Mouse (Mus musculus): ENCODE measurements around the gene Gm11011. TPM values are rescaled to one million over a fixed set of nuclear protein-coding genes. Genes with fewer than 3 reads are reported as not detected.

The Gm11011 gene
- polyA plus RNA-seq, 1 experiment from 2014 or later: not detected

- Histone ChIP-seq H3K9me3 (ENCODE audit: control insufficient read depth, low read length) (no peaks in the 10 kb centered on the region), H3K27me3 (ENCODE audit: control insufficient read depth, insufficient read depth, low read length) (no peaks in the 10 kb centered on the region), H3K27ac (ENCODE audit: low read depth, low read length) (no peak overlapping the region), H3K4me1 (replicated peaks; ENCODE audit: control insufficient read depth, insufficient read depth, low read length) (no peaks in the 10 kb centered on the region), H3K9ac (ENCODE audit: low read depth, low read length) (no peak overlapping the region), H3K36me3 (ENCODE audit: control insufficient read depth, insufficient read depth, low read length) (no peaks in the 10 kb centered on the region), H3K4me3 (ENCODE audit: low read depth, low read length) (no peak overlapping the region), H3K4me2 (replicated peaks; ENCODE audit: low read depth, low read length) (no peak overlapping the region)
- 81% methylated on average over 7 of the region's 7 CpGs for whole genome bisulfite sequencing
- DNase-seq (ENCODE audit: low spot score) (no peak), ATAC-seq (ENCODE audit: low FRiP score) (no peak)
Measured at GRCm38 (mm10) chr2:169577508-169578196, 9.9 kb downstream of the Gm11011 start.

DNA sequence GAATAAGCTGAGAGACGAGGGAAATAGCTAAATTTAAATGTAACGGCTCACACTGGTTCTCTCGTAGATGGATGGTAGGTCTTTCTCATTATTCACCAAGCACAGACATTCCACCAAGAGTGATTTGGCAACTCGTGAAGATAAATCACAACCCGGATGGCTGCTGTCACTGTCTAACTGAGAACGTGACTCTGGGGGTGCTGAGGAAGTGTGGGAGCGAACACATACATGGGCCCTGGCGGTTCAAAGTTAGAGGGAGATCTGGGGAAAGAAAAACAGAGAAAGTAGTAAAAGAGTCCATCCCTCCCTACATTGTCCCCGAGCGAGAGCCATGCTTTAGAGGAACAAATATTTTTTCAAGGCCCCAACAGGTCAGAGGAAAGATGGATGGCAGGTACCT, 17.5 kb downstream of the Gm11011 start:
- DNase-seq (ENCODE audit: low spot score): no peak
- no peaks in the 10 kb centered on the region for H3K36me3 ChIP-seq (ENCODE audit: control insufficient read depth, insufficient read depth, low read length)
- H3K4me2 ChIP-seq (replicated peaks; ENCODE audit: low read depth, low read length): no peak overlapping the region
- no peaks in the 10 kb centered on the region for H3K4me1 ChIP-seq (replicated peaks; ENCODE audit: control insufficient read depth, insufficient read depth, low read length)
- no peak overlapping the region for H3K27ac ChIP-seq (ENCODE audit: low read depth, low read length)
- ATAC-seq (ENCODE audit: low FRiP score): no peak
- 85% methylated on average over 10 of the region's 10 CpGs for WGBS
- H3K9ac ChIP-seq (ENCODE audit: low read depth, low read length): no peak overlapping the region
- no peaks in the 10 kb centered on the region for H3K27me3 ChIP-seq (ENCODE audit: control insufficient read depth, insufficient read depth, low read length)
- no peaks in the 10 kb centered on the region for H3K9me3 ChIP-seq (ENCODE audit: control insufficient read depth, low read length)
- no peak overlapping the region for H3K4me3 ChIP-seq (ENCODE audit: low read depth, low read length)

- H3K9me3 ChIP-seq (ENCODE audit: control insufficient read depth, low read length): no peaks in the 10 kb centered on the region
- H3K27me3 ChIP-seq (ENCODE audit: control insufficient read depth, insufficient read depth, low read length): no peaks in the 10 kb centered on the region
- DNase-seq (ENCODE audit: low spot score) (no peak), ATAC-seq (ENCODE audit: low FRiP score) (no peak)
- no peak overlapping the region for H3K4me2 ChIP-seq (replicated peaks; ENCODE audit: low read depth, low read length)
- no peak overlapping the region for H3K27ac ChIP-seq (ENCODE audit: low read depth, low read length)
- WGBS: 73% methylated on average over 4 of the region's 4 CpGs
- H3K4me3 ChIP-seq (ENCODE audit: low read depth, low read length): no peak overlapping the region
- no peaks in the 10 kb centered on the region for H3K4me1 ChIP-seq (replicated peaks; ENCODE audit: control insufficient read depth, insufficient read depth, low read length)
- no peak overlapping the region for H3K9ac ChIP-seq (ENCODE audit: low read depth, low read length)
- no peaks in the 10 kb centered on the region for H3K36me3 ChIP-seq (ENCODE audit: control insufficient read depth, insufficient read depth, low read length)
Measured at GRCm38 (mm10) chr2:169566159-169566558, 21.4 kb downstream of the Gm11011 start.

- WGBS: 80% methylated on average over 7 of the region's 7 CpGs
- H3K9ac ChIP-seq (ENCODE audit: low read depth, low read length): no peak overlapping the region
- no peaks in the 10 kb centered on the region for H3K27me3 ChIP-seq (ENCODE audit: control insufficient read depth, insufficient read depth, low read length)
- H3K36me3 ChIP-seq (ENCODE audit: control insufficient read depth, insufficient read depth, low read length): no peaks in the 10 kb centered on the region
- ATAC-seq (ENCODE audit: low FRiP score): no peak
- no peak for DNase-seq (ENCODE audit: low spot score)
- no peak overlapping the region for H3K27ac ChIP-seq (ENCODE audit: low read depth, low read length)
- no peaks in the 10 kb centered on the region for H3K9me3 ChIP-seq (ENCODE audit: control insufficient read depth, low read length)
- no peak overlapping the region for H3K4me2 ChIP-seq (replicated peaks; ENCODE audit: low read depth, low read length)
- no peak overlapping the region for H3K4me3 ChIP-seq (ENCODE audit: low read depth, low read length)
- H3K4me1 ChIP-seq (replicated peaks; ENCODE audit: control insufficient read depth, insufficient read depth, low read length): no peaks in the 10 kb centered on the region
Measured at GRCm38 (mm10) chr2:169565751-169566150, 21.8 kb downstream of the Gm11011 start.

GRCm38 (mm10) chr2:169545674-169546073, 41.9 kb downstream of the Gm11011 start:
- H3K4me2 ChIP-seq (replicated peaks; ENCODE audit: low read depth, low read length): no peak overlapping the region
- 91% methylated on average over 7 of the region's 7 CpGs for WGBS
- H3K4me3 ChIP-seq (ENCODE audit: low read depth, low read length): no peak overlapping the region
- no peak overlapping the region for H3K27ac ChIP-seq (ENCODE audit: low read depth, low read length)
- no peak for DNase-seq (ENCODE audit: low spot score)
- H3K36me3 ChIP-seq (ENCODE audit: control insufficient read depth, insufficient read depth, low read length): no peaks in the 10 kb centered on the region
- H3K9ac ChIP-seq (ENCODE audit: low read depth, low read length): no peak overlapping the region
- no peaks in the 10 kb centered on the region for H3K9me3 ChIP-seq (ENCODE audit: control insufficient read depth, low read length)
- H3K27me3 ChIP-seq (ENCODE audit: control insufficient read depth, insufficient read depth, low read length): no peaks in the 10 kb centered on the region
- H3K4me1 ChIP-seq (replicated peaks; ENCODE audit: control insufficient read depth, insufficient read depth, low read length): no peaks in the 10 kb centered on the region
- no peak for ATAC-seq (ENCODE audit: low FRiP score)

- WGBS: 87% methylated on average over 4 of the region's 4 CpGs
Measured at GRCm38 (mm10) chr2:169538906-169539305, 48.6 kb downstream of the Gm11011 start.

More at GRCm38 (mm10) chr2:169538906-169539305, 48.6 kb downstream of the Gm11011 start:
- Histone ChIP-seq H3K4me2 (replicated peaks; ENCODE audit: low read depth, low read length) (no peak overlapping the region), H3K36me3 (ENCODE audit: control insufficient read depth, insufficient read depth, low read length) (no peaks in the 10 kb centered on the region), H3K27me3 (ENCODE audit: control insufficient read depth, insufficient read depth, low read length) (no peaks in the 10 kb centered on the region), H3K9me3 (ENCODE audit: control insufficient read depth, low read length) (no peaks in the 10 kb centered on the region), H3K27ac (ENCODE audit: low read depth, low read length) (no peak overlapping the region), H3K4me1 (replicated peaks; ENCODE audit: control insufficient read depth, insufficient read depth, low read length) (no peaks in the 10 kb centered on the region), H3K9ac (ENCODE audit: low read depth, low read length) (no peak overlapping the region), H3K4me3 (ENCODE audit: low read depth, low read length) (no peak overlapping the region)
- DNase-seq (ENCODE audit: low spot score) (no peak), ATAC-seq (ENCODE audit: low FRiP score) (no peak)

Other genes starting within 250 kb of the Gm11011 start
- gene Tshz2, start 45.3 kb upstream of the Gm11011 start, polyA plus RNA-seq (2014; fragmentation: Nextera tagmentation; extraction: Ambion mirVana): 5.9 and 6.4 TPM in 2 replicates

All from hindbrain, embryonic 11.5 days (tissue).